Mouse (Mus musculus) left cerebral cortex, adult 11 months (tissue): ENCODE results near the gene Gnptab.
"Not testable (repeated sequence)": the region's sequence is repeated elsewhere in the genome, so short reads cannot be mapped to it uniquely, and the experiment has no call there.

Experiments
- DNase-seq: peaks from one replicate; pipeline ENCODE4 v3.0.0; 2022; ENCODE audit warnings: low spot score

The Gnptab gene

GRCm38 (mm10) chr10:88417686-88418085, 38.8 kb downstream of the Gnptab start:
- DNase-seq = no peak

GRCm38 (mm10) chr10:88420141-88420541, 41.2 kb downstream of the Gnptab start:
- no peak for DNase-seq

- DNase-seq = no peak
These were observed 41.9 kb downstream of the Gnptab start for GRCm38 (mm10) chr10:88420655-88421435.

GRCm38 (mm10) chr10:88426158-88426816, 47.4 kb downstream of the Gnptab start:
- peak; percentile 35 for DNase-seq

GRCm38 (mm10) chr10:88426896-88427295, 48.0 kb downstream of the Gnptab start:
- no peak for DNase-seq

- DNase-seq = no peak
These were observed 49.1 kb downstream of the Gnptab start for GRCm38 (mm10) chr10:88427998-88428397.

- no peak for DNase-seq
These were observed 62.3 kb downstream of the Gnptab start for GRCm38 (mm10) chr10:88441224-88441623.

- DNase-seq = peak; percentile 19
These were observed 72.3 kb downstream of the Gnptab start for GRCm38 (mm10) chr10:88451221-88451620.

- no peak for DNase-seq
These were observed 73.1 kb downstream of the Gnptab start for GRCm38 (mm10) chr10:88451990-88452389.

GRCm38 (mm10) chr10:88457816-88458215, 78.9 kb downstream of the Gnptab start:
- DNase-seq = no peak

GRCm38 (mm10) chr10:88459502-88459992, 80.6 kb downstream of the Gnptab start, which contains the start of gene Sycp3:
Gene Sycp3 (plus strand): TSS chr10:88459569.
- DNase-seq = no peak

- DNase-seq = no peak
These were observed 81.3 kb downstream of the Gnptab start for GRCm38 (mm10) chr10:88460122-88460820.

- not testable (repeated sequence) for DNase-seq
These were observed 103.9 kb downstream of the Gnptab start for GRCm38 (mm10) chr10:88482866-88483265.

- DNase-seq = no peak
These were observed 109.7 kb downstream of the Gnptab start for GRCm38 (mm10) chr10:88488629-88489028.

- no peak for DNase-seq
These were observed 112.7 kb downstream of the Gnptab start for GRCm38 (mm10) chr10:88491632-88492031.

GRCm38 (mm10) chr10:88492658-88493057, 113.7 kb downstream of the Gnptab start:
- DNase-seq = no peak

- no peak for DNase-seq
These were observed 116.1 kb downstream of the Gnptab start for GRCm38 (mm10) chr10:88494959-88495587.
